Mouse (Mus musculus) thymus, adult 2 months (tissue): ENCODE data around the gene Hmgb2. TPM values are rescaled to one million over a fixed set of nuclear protein-coding genes. Genes with fewer than 3 reads are reported as not detected.
"Not testable (repeated sequence)": the region's sequence is repeated elsewhere in the genome, so short reads cannot be mapped to it uniquely, and the experiment has no call there.

Experiments
- DNase-seq: peaks from one replicate; pipeline ENCODE4 v3.0.0; 2021
- H3K27ac ChIP-seq: fragments of 200-500 bp; 2 replicates; pipeline ENCODE4 v1.5.1; 2012; ENCODE audit warnings: low read length, control low read depth; ENCODE audit not compliant: control insufficient read depth, insufficient read depth
- H3K27me3 ChIP-seq: fragments of 200-500 bp; 2 replicates; pipeline ENCODE4 v1.6.1; 2012; ENCODE audit warnings: mild to moderate bottlenecking, low read length, moderate library complexity, mixed read lengths; ENCODE audit not compliant: control insufficient read depth, insufficient read depth
- H3K36me3 ChIP-seq: fragments of 200-500 bp; 2 replicates; pipeline ENCODE4 v1.6.1; 2012; ENCODE audit warnings: mild to moderate bottlenecking, low read length, moderate library complexity; ENCODE audit not compliant: control insufficient read depth, insufficient read depth
- H3K4me1 ChIP-seq: fragments of 200-500 bp; replicated peaks from 2 replicates; pipeline ENCODE4 v1.6.1; 2012; ENCODE audit warnings: low read length; ENCODE audit not compliant: control insufficient read depth, insufficient read depth
- H3K4me3 ChIP-seq: fragments of 200-500 bp; 2 replicates; pipeline ENCODE4 v1.5.1; 2012; ENCODE audit warnings: mild to moderate bottlenecking, low read length, control low read depth, moderate library complexity; ENCODE audit not compliant: control insufficient read depth, insufficient read depth
- CTCF ChIP-seq: fragments of 200-500 bp; IDR thresholded peaks from 2 replicates; pipeline ENCODE4 v1.5.1; 2012; ENCODE audit warnings: mild to moderate bottlenecking, control low read depth, low read length, moderate library complexity, borderline replicate concordance; ENCODE audit not compliant: control insufficient read depth, poor library complexity, insufficient read depth; ENCODE audit errors: extremely low read depth
- POLR2A ChIP-seq: fragments of 200-500 bp; IDR thresholded peaks from 2 replicates; pipeline ENCODE4 v1.6.1; 2012; ENCODE audit warnings: mild to moderate bottlenecking, low read length, control low read depth, moderate library complexity; ENCODE audit not compliant: control insufficient read depth, poor library complexity, insufficient read depth; ENCODE audit errors: extremely low read depth
- WGBS: fragments of 180-500 bp; shearing (Covaris S2); methylation state at CpG from one replicate; pipeline ENCODE4 v1.1.7; 2018; 5-methylcytosine and 5-hydroxymethylcytosine counted together
- polyA plus RNA-seq: library from polyadenylated mRNA; depleted of rRNA; stranded (reverse); fragments of >200 nt; gene quantifications from 2 replicates; pipeline ENCODE4 v1.2.3, GENCODE M21; 2012

The Hmgb2 gene
- polyA plus RNA-seq, 1 experiment: 64.0 TPM

GRCm38 (mm10) chr8:57507556-57508063 lies 4.1 kb upstream of the Hmgb2 start:
- Histone ChIP-seq H3K36me3 (no peaks in the 10 kb centered on the region; the same call in 1 of the 2 replicates), H3K4me1 (peaks cover 3% of the 10 kb centered on the region), H3K27ac (no peak overlapping the region), H3K27me3 (no peaks in the 10 kb centered on the region), H3K4me3 (no peak overlapping the region)
- no peak for TF ChIP-seq CTCF
- no peak for TF ChIP-seq POLR2A
- 97% methylated on average over 4 of the region's 4 CpGs for WGBS
- no peak for DNase-seq

GRCm38 (mm10) chr8:57508657-57509056 lies 3.0 kb upstream of the Hmgb2 start:
- WGBS: 93% methylated on average over 4 of the region's 4 CpGs
- H3K4me1 ChIP-seq: peaks cover 3% of the 10 kb centered on the region
- no peak overlapping the region for H3K4me3 ChIP-seq
- no peak for DNase-seq
- TF ChIP-seq CTCF (no peak), POLR2A (no peak)
- H3K27me3 ChIP-seq: no peaks in the 10 kb centered on the region
- H3K36me3 ChIP-seq: peaks cover 7% of the 10 kb centered on the region
- H3K27ac ChIP-seq: no peak overlapping the region

- WGBS: 1% methylated on average over 31 of the region's 31 CpGs
- Histone ChIP-seq H3K4me1 (peaks cover 3% of the 10 kb centered on the region), H3K27ac (no peak overlapping the region), H3K36me3 (peaks cover 18% of the 10 kb centered on the region), H3K27me3 (no peaks in the 10 kb centered on the region), H3K4me3 (peak overlapping the region; percentile 68)
- no peak for DNase-seq
- TF ChIP-seq CTCF: no peak
- TF ChIP-seq POLR2A: no peak
These were observed 854 bp upstream of the Hmgb2 start for GRCm38 (mm10) chr8:57510791-57511315.

- peak; percentile 45 for DNase-seq
- H3K36me3 ChIP-seq: peaks cover 26% of the 10 kb centered on the region
- TF ChIP-seq CTCF: no peak
- H3K27me3 ChIP-seq: no peaks in the 10 kb centered on the region
- peak overlapping the region; percentile 91 for H3K4me3 ChIP-seq
- H3K4me1 ChIP-seq: peaks cover 3% of the 10 kb centered on the region
- H3K27ac ChIP-seq: peak overlapping the region; percentile 93
- under 1% methylated on average over 95 of the region's 96 CpGs for WGBS
These were observed 692 bp downstream of the Hmgb2 start for GRCm38 (mm10) chr8:57512141-57513056.

GRCm38 (mm10) chr8:57513178-57513661 lies 1.5 kb downstream of the Hmgb2 start:
- under 1% methylated on average over 10 of the region's 10 CpGs for WGBS
- not testable (repeated sequence) for H3K27me3 ChIP-seq, H3K4me1 ChIP-seq, DNase-seq
- Histone ChIP-seq H3K4me3 (peak overlapping the region; percentile 75), H3K27ac (peak overlapping the region; percentile 59; the same call in 1 of the 2 replicates), H3K36me3 (peaks cover 26% of the 10 kb centered on the region)

GRCm38 (mm10) chr8:57516685-57517084 lies 5.0 kb downstream of the Hmgb2 start:
- DNase-seq, H3K27me3 ChIP-seq, H3K4me3 ChIP-seq, H3K27ac ChIP-seq, H3K4me1 ChIP-seq: not testable (repeated sequence)
- WGBS: 85% methylated on average over 5 of the region's 5 CpGs
- H3K36me3 ChIP-seq: peaks cover 26% of the 10 kb centered on the region

GRCm38 (mm10) chr8:57517723-57518122 lies 6.0 kb downstream of the Hmgb2 start:
- H3K4me3 ChIP-seq: no peak overlapping the region
- H3K36me3 ChIP-seq: peaks cover 26% of the 10 kb centered on the region
- H3K27ac ChIP-seq: no peak overlapping the region
- no peaks in the 10 kb centered on the region for H3K27me3 ChIP-seq
- peaks cover 6% of the 10 kb centered on the region for H3K4me1 ChIP-seq
- no peak for DNase-seq
- TF ChIP-seq CTCF (no peak), POLR2A (no peak)
- WGBS: 96% methylated on average over 3 of the region's 3 CpGs
